Mouse (Mus musculus) embryonic fibroblast, embryonic 13.5 days (primary cell): ENCODE results near the gene Crnn. TPM values are rescaled to one million over a fixed set of nuclear protein-coding genes. Genes with fewer than 3 reads are reported as not detected.

Source experiments
- H3K27ac ChIP-seq: 2 replicates; pipeline ENCODE4 v1.5.1; 2012; ENCODE audit warnings: low read length, control low read depth, inconsistent platforms; ENCODE audit not compliant: insufficient read depth
- H3K4me1 ChIP-seq: 2 replicates; pipeline ENCODE4 v1.6.1; 2011; ENCODE audit warnings: low read length; ENCODE audit not compliant: control insufficient read depth, insufficient read depth
- H3K4me3 ChIP-seq: 2 replicates; pipeline ENCODE4 v1.5.1; 2011; ENCODE audit warnings: mild to moderate bottlenecking, control low read depth, low read length; ENCODE audit not compliant: insufficient read depth
- CTCF ChIP-seq: IDR thresholded peaks from 2 replicates; pipeline ENCODE4 v1.5.1; 2011; ENCODE audit warnings: mild to moderate bottlenecking, control low read depth, low read length, moderate library complexity, borderline replicate concordance; ENCODE audit not compliant: insufficient read depth
- POLR2A ChIP-seq: IDR thresholded peaks from 2 replicates; pipeline ENCODE4 v1.6.1; 2011; ENCODE audit warnings: low read depth, mild to moderate bottlenecking, control low read depth, low read length, moderate library complexity
- polyA plus RNA-seq: library from polyadenylated mRNA; stranded (reverse); fragments of >200 nt; gene quantifications from 2 replicates; pipeline ENCODE4 v1.2.4, GENCODE M21; 2011; ENCODE audit warnings: low read depth; ENCODE audit not compliant: missing spikeins, insufficient read length

The Crnn gene
- polyA plus RNA-seq = not detected in 2 replicates

DNA sequence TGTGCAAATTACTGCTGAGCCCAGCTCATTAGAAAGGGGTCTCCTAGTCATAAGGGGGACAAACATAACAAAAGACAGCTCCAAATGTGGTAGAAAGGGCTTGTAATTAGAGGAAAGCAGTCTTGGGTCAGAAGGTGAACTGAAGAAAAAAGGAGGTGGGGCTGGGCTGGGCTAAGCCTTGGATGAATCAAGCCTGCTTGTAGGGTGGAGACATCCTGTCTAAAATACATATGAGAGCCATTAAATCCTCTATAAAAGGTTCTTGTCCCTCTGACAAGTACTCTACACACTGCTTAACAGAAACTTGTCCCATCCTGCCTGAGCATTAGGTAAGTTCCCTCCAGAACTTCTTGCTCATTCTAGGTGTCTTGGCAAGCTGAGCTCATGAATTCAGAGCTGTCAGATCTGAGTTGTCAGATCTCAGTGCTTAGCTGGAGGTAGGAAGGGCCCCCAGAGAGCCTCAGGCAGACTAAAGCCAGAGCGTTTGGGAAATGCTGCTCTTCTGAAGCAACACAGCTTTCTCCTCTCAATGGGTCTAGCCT lies at the start of gene Crnn:
TSS of gene Crnn (plus strand) at position 278 of the 542 bp plus-strand sequence.
- H3K4me3 ChIP-seq = no peak within 1 kb of the TSS
- H3K27ac ChIP-seq = no peak within 1 kb of the TSS
- H3K4me1 ChIP-seq = no peaks in the 10 kb centered on the region
- TF ChIP-seq CTCF = no peak
- no peak for TF ChIP-seq POLR2A

- H3K27ac ChIP-seq = no peak overlapping the region
- no peak overlapping the region for H3K4me3 ChIP-seq
- no peaks in the 10 kb centered on the region for H3K4me1 ChIP-seq
- TF ChIP-seq POLR2A (no peak), CTCF (no peak)
Observed at GRCm38 (mm10) chr3:93096447-93096846, 48.1 kb upstream of the Crnn start.

GRCm38 (mm10) chr3:93111668-93112067 lies 32.9 kb upstream of the Crnn start:
- Histone ChIP-seq H3K4me3 (no peak overlapping the region), H3K27ac (no peak overlapping the region), H3K4me1 (no peaks in the 10 kb centered on the region)
- peak; percentile 20; the same call in 1 of the 2 replicates for TF ChIP-seq CTCF
- no peak for TF ChIP-seq POLR2A

DNA sequence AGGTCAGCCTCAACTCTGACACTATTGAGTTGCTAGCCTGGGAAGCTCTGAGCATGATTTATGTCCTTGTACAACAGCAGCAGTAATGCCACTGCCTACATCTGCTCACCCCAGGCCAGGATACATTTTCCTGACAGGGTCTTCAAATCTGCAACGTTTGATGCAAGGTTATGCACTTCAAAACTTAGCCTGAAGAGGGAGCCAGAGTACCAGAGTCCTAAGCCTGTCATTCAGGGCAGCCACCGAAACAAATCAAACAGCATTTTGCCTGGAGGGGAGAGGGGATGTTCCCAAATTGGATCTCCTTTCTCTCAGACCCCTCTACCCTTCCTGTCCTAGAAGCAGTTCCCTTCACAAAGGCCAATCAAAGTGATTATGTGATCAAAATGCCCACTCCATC lies 30.1 kb upstream of the Crnn start:
- Histone ChIP-seq H3K4me1 (no peaks in the 10 kb centered on the region), H3K27ac (no peak overlapping the region), H3K4me3 (no peak overlapping the region)
- TF ChIP-seq CTCF = 0 out of 2 replicates have a peak, but pooled peaks have one; percentile 7
- TF ChIP-seq POLR2A = no peak

- no peak for TF ChIP-seq POLR2A
- no peak for TF ChIP-seq CTCF
Observed at GRCm38 (mm10) chr3:93119101-93119500, 25.5 kb upstream of the Crnn start.

DNA sequence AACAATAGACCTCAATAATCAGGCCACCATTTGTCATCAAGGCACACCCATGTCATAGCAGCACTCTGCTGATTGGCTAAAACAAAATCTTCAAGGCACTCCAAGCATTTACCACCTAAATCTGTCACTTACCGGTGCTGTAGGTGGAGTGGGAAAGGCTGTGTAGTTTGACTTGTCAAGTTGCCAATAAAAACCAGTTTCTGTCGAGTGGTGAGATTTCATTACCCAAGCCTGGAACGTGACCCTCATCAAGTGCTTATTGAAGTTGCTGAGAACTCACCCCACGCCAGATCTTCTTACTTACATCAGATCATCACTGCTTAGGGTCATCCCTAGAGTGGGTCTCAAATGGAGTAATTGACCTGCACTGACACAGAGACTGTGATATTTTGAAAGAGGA lies 16.5 kb upstream of the Crnn start:
- Histone ChIP-seq H3K27ac (no peak overlapping the region), H3K4me3 (no peak overlapping the region), H3K4me1 (no peaks in the 10 kb centered on the region)
- TF ChIP-seq CTCF (no peak), POLR2A (no peak)

More at GRCm38 (mm10) chr3:93119101-93119500, 25.5 kb upstream of the Crnn start:
- Histone ChIP-seq H3K4me1 (no peaks in the 10 kb centered on the region), H3K27ac (no peak overlapping the region), H3K4me3 (no peak overlapping the region)

- H3K27ac ChIP-seq = no peak overlapping the region
- TF ChIP-seq CTCF = no peak
- no peak for TF ChIP-seq POLR2A
- no peak overlapping the region for H3K4me3 ChIP-seq
- no peaks in the 10 kb centered on the region for H3K4me1 ChIP-seq
Observed at GRCm38 (mm10) chr3:93129076-93129475, 15.5 kb upstream of the Crnn start.

GRCm38 (mm10) chr3:93130460-93130859 lies 14.1 kb upstream of the Crnn start:
- no peak for TF ChIP-seq POLR2A
- peak; percentile 73; the same call in 1 of the 2 replicates for TF ChIP-seq CTCF
- Histone ChIP-seq H3K4me1 (no peaks in the 10 kb centered on the region), H3K4me3 (no peak overlapping the region), H3K27ac (no peak overlapping the region)

- H3K4me3 ChIP-seq = no peak overlapping the region
- no peak overlapping the region for H3K27ac ChIP-seq
- no peak for TF ChIP-seq CTCF
- no peak for TF ChIP-seq POLR2A
- H3K4me1 ChIP-seq = no peaks in the 10 kb centered on the region
Observed at GRCm38 (mm10) chr3:93162502-93162901, 17.9 kb downstream of the Crnn start.

- no peak for TF ChIP-seq POLR2A
- TF ChIP-seq CTCF = no peak
- Histone ChIP-seq H3K4me3 (no peak overlapping the region), H3K4me1 (no peaks in the 10 kb centered on the region), H3K27ac (no peak overlapping the region)
Observed at GRCm38 (mm10) chr3:93162996-93163592, 18.5 kb downstream of the Crnn start.
